Mouse (Mus musculus): ENCODE results near the gene Mcoln3. TPM values are rescaled to one million over a fixed set of nuclear protein-coding genes. Genes with fewer than 3 reads are reported as not detected.

Mcoln3 gene
- polyA plus RNA-seq, 1 experiment: 17.3 TPM

DNA sequence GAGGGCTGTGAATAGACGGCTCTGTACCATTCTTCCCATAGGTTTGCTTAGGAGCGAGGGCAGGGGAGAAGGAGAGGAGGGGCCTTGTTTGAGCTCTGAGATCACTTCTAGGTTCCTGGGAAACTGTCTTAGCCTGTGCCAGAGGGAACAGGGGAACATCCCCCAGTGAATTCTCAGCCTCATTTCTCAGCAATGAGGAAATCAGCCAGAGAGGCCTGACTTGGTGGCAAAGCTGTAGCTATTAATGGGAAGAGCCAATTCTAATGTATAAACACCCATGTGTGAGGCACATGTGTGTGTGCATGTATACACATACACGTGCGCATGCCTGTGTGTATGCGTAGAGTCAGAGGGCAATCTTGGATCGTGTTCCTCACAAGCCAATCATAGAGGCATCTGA lies 6.3 kb upstream of the Mcoln3 start:
- Histone ChIP-seq H3K36me3 (ENCODE audit: control insufficient read depth, insufficient read depth, low read length) (no peaks in the 10 kb centered on the region), H3K27me3 (replicated peaks; ENCODE audit: control insufficient read depth, insufficient read depth, low read length) (no peaks in the 10 kb centered on the region), H3K4me1 (ENCODE audit: control insufficient read depth, insufficient read depth, low read length) (peaks cover 3% of the 10 kb centered on the region; the same call in 1 of the 2 replicates), H3K4me3 (ENCODE audit: insufficient read depth, low read depth, low read length) (no peak overlapping the region), H3K27ac (ENCODE audit: insufficient read depth, low read depth, low read length) (no peak overlapping the region)
- no peak for DNase-seq
- TF ChIP-seq CTCF (conservative IDR thresholded peaks at IDR 0.05; ENCODE audit: insufficient read depth, insufficient read length, low read depth, low read length) (no peak), POLR2A (IDR thresholded peaks at IDR 0.05; ENCODE audit: low read depth, low read length) (no peak)
- 76% methylated on average over 6 of the region's 6 CpGs for WGBS

DNA sequence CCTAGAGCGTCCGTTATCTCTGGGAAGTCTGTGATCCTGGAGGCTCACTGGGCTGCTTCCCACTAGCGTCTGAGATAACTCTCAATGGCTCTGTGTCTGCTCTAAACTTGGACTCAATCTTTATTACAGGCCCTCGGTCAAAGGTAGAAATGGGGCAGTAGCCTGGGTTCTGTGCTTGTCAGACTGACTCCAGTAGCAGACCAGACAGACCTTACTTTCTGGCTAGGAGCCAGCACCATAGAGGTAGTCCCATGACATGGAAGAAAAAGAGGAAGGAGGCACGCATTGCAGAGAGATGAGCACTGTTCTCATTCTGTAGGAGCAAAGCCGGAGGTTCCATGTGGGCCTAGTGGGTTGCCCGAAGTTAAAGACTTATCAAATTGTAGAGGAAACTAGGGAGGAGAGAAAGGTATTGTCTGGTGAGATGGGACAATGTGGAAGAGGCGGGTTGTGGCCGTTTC lies 777 bp downstream of the Mcoln3 start:
- H3K4me3 ChIP-seq (ENCODE audit: insufficient read depth, low read depth, low read length): peak overlapping the region; percentile 43
- no peaks in the 10 kb centered on the region for H3K27me3 ChIP-seq (replicated peaks; ENCODE audit: control insufficient read depth, insufficient read depth, low read length)
- H3K27ac ChIP-seq (ENCODE audit: insufficient read depth, low read depth, low read length): no peak overlapping the region
- no peaks in the 10 kb centered on the region for H3K4me1 ChIP-seq (ENCODE audit: control insufficient read depth, insufficient read depth, low read length)
- DNase-seq: peak; percentile 6
- TF ChIP-seq POLR2A (IDR thresholded peaks at IDR 0.05; ENCODE audit: low read depth, low read length) (no peak), CTCF (conservative IDR thresholded peaks at IDR 0.05; ENCODE audit: insufficient read depth, insufficient read length, low read depth, low read length) (no peak)
- no peaks in the 10 kb centered on the region for H3K36me3 ChIP-seq (ENCODE audit: control insufficient read depth, insufficient read depth, low read length)
- WGBS: 63% methylated on average over 9 of the region's 9 CpGs

DNA sequence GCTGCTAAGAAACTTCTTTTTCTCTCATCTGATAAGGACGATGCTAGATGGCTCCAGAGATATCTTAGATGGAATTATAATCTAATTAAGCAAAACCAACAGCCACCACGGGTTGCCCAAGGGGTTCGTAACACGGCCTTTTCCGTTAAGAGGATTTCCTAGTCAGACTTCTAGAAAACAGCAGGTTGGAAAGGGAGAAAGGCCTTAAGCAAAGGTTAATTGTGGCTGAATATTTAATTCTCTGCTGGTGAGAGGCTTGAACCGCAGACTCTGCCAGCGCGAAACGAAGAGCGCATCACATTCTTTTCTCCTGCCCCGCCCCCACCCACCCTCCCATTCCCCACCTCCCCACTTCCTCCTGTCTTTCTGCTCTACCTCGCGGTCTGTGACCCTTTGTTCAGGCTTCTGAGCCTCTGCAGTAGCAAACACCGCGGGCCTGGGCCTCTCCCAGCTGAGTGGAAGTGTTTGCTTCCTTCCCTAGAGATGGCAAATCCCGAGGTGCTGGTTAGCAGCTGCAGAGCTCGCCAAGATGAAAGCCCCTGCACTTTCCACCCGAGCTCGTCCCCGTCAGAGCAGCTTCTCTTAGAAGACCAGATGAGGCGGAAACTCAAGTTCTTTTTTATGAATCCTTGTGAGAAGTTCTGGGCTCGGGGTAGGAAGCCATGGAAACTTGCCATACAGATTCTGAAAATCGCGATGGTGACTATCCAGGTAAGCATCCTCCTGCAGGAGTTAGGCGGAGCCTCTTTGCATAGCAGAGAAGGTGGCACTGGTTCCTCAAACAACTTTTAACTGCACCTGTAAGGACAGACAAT lies 4.3 kb downstream of the Mcoln3 start:
- Histone ChIP-seq H3K36me3 (ENCODE audit: control insufficient read depth, insufficient read depth, low read length) (no peaks in the 10 kb centered on the region), H3K27ac (ENCODE audit: insufficient read depth, low read depth, low read length) (no peak overlapping the region), H3K4me1 (ENCODE audit: control insufficient read depth, insufficient read depth, low read length) (no peaks in the 10 kb centered on the region), H3K27me3 (replicated peaks; ENCODE audit: control insufficient read depth, insufficient read depth, low read length) (no peaks in the 10 kb centered on the region), H3K4me3 (ENCODE audit: insufficient read depth, low read depth, low read length) (no peak overlapping the region)
- no peak for TF ChIP-seq CTCF (conservative IDR thresholded peaks at IDR 0.05; ENCODE audit: insufficient read depth, insufficient read length, low read depth, low read length)
- TF ChIP-seq POLR2A (IDR thresholded peaks at IDR 0.05; ENCODE audit: low read depth, low read length): no peak
- DNase-seq: no peak
- WGBS: 28% methylated on average over 25 of the region's 25 CpGs

DNA sequence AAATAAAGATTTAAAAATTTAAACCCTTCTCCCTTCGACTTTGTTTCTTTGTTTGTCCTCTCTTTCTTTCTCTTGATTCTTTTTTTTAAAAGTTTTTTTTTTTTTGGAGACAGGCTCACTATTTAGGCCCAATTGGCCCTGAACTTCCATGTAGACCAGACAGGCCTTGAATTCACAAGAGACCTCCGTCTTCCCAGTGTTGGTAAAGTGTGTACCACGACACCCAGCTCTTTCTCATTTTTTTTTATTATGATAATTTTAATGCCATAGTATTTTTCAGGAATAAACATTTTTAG lies 4.8 kb downstream of the Mcoln3 start:
- TF ChIP-seq CTCF (conservative IDR thresholded peaks at IDR 0.05; ENCODE audit: insufficient read depth, insufficient read length, low read depth, low read length) (no peak), POLR2A (IDR thresholded peaks at IDR 0.05; ENCODE audit: low read depth, low read length) (no peak)
- Histone ChIP-seq H3K27me3 (replicated peaks; ENCODE audit: control insufficient read depth, insufficient read depth, low read length) (no peaks in the 10 kb centered on the region), H3K36me3 (ENCODE audit: control insufficient read depth, insufficient read depth, low read length) (no peaks in the 10 kb centered on the region), H3K4me3 (ENCODE audit: insufficient read depth, low read depth, low read length) (no peak overlapping the region), H3K4me1 (ENCODE audit: control insufficient read depth, insufficient read depth, low read length) (no peaks in the 10 kb centered on the region), H3K27ac (ENCODE audit: insufficient read depth, low read depth, low read length) (no peak overlapping the region)
- no peak for DNase-seq
- 83% methylated on average over 3 of the region's 3 CpGs for WGBS

DNA sequence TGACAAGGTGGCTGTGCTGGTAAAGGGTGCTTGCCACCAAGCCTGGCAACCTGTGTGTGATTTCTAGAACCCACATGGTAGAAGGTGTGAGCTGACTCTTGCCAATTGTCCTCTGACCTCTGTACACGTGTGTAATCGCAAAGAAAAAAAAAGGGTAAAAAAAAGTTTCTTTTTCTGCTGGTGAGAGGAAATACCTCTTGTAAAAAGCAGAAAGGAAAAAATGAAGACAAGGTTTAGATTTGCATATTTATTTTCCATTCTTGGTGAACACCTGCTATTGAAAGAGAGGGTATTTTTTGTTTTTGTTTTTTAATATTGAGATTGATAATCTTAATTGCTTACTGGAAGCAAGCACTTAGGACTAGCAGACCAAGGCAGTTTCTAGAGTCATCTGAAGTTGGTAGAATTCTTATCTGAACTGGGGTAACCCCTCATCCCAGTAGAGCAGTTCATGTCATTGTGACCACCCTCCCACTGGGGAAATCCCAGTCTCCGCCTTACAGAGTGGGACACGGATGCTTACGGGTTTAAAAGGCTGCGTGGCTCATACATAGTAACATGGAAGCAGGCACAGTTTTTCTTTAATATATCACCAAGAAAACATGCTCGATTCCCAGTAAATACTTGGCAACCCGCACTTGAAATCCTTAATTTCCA lies 5.7 kb downstream of the Mcoln3 start:
- TF ChIP-seq POLR2A (IDR thresholded peaks at IDR 0.05; ENCODE audit: low read depth, low read length) (no peak), CTCF (conservative IDR thresholded peaks at IDR 0.05; ENCODE audit: insufficient read depth, insufficient read length, low read depth, low read length) (no peak)
- 79% methylated on average over 8 of the region's 8 CpGs for whole genome bisulfite sequencing
- no peaks in the 10 kb centered on the region for H3K36me3 ChIP-seq (ENCODE audit: control insufficient read depth, insufficient read depth, low read length)
- no peaks in the 10 kb centered on the region for H3K4me1 ChIP-seq (ENCODE audit: control insufficient read depth, insufficient read depth, low read length)
- no peaks in the 10 kb centered on the region for H3K27me3 ChIP-seq (replicated peaks; ENCODE audit: control insufficient read depth, insufficient read depth, low read length)
- no peak overlapping the region for H3K27ac ChIP-seq (ENCODE audit: insufficient read depth, low read depth, low read length)
- no peak for DNase-seq
- H3K4me3 ChIP-seq (ENCODE audit: insufficient read depth, low read depth, low read length): no peak overlapping the region

DNA sequence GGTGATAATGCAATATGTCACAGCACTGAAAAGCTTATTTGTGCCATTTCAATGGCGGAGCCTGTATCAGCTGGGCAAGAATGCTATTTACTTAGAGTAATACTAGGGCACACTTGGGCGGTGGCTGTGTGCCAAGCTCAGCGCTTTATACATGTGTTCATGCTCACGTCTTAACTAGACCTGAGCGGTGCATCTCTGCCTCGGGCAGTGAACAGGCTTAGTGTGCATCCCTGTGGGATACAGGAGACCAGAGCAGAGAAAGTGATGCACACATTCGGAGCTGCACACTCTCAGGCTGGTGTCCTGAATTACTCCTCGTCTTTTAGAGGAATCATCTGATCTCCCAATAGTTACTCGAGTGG lies 6.2 kb downstream of the Mcoln3 start:
- DNase-seq: no peak
- no peak overlapping the region for H3K4me3 ChIP-seq (ENCODE audit: insufficient read depth, low read depth, low read length)
- no peaks in the 10 kb centered on the region for H3K4me1 ChIP-seq (ENCODE audit: control insufficient read depth, insufficient read depth, low read length)
- H3K27me3 ChIP-seq (replicated peaks; ENCODE audit: control insufficient read depth, insufficient read depth, low read length): no peaks in the 10 kb centered on the region
- H3K27ac ChIP-seq (ENCODE audit: insufficient read depth, low read depth, low read length): no peak overlapping the region
- TF ChIP-seq POLR2A (IDR thresholded peaks at IDR 0.05; ENCODE audit: low read depth, low read length) (no peak), CTCF (conservative IDR thresholded peaks at IDR 0.05; ENCODE audit: insufficient read depth, insufficient read length, low read depth, low read length) (no peak)
- WGBS: 80% methylated on average over 9 of the region's 9 CpGs
- no peaks in the 10 kb centered on the region for H3K36me3 ChIP-seq (ENCODE audit: control insufficient read depth, insufficient read depth, low read length)

DNA sequence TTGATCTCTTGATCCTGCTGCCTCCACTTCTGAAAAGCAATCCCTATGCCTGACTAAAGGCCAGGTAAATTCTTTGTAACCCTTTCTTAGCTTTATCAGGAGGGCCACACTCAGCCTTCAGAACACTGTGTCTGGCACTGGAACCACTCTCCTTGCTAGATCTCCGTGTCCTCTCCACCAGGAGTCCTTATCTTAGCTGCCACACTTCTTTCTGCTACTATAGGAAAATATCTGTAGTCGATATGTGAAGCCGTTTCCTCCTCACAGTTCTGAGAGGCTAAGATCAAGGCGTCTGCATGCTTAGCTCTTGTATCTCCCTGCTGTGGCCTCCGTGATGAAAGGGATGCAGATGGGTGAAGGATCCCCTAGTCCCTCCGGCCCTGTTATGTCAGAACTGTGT lies 10.0 kb downstream of the Mcoln3 start:
- H3K4me3 ChIP-seq (ENCODE audit: insufficient read depth, low read depth, low read length): no peak overlapping the region
- no peak for TF ChIP-seq POLR2A (IDR thresholded peaks at IDR 0.05; ENCODE audit: low read depth, low read length)
- no peak for TF ChIP-seq CTCF (conservative IDR thresholded peaks at IDR 0.05; ENCODE audit: insufficient read depth, insufficient read length, low read depth, low read length)
- H3K27ac ChIP-seq (ENCODE audit: insufficient read depth, low read depth, low read length): no peak overlapping the region
- 72% methylated on average over 6 of the region's 6 CpGs for WGBS
- H3K4me1 ChIP-seq (ENCODE audit: control insufficient read depth, insufficient read depth, low read length): no peaks in the 10 kb centered on the region
- H3K27me3 ChIP-seq (replicated peaks; ENCODE audit: control insufficient read depth, insufficient read depth, low read length): no peaks in the 10 kb centered on the region
- DNase-seq: no peak
- H3K36me3 ChIP-seq (ENCODE audit: control insufficient read depth, insufficient read depth, low read length): no peaks in the 10 kb centered on the region
